Mouse (Mus musculus) liver, embryonic 16.5 days (tissue): ENCODE results near the gene Gm10272. TPM values are rescaled to one million over a fixed set of nuclear protein-coding genes. Genes with fewer than 3 reads are reported as not detected.
A peak's percentile ranks its signal among the peaks of the same experiment; 100 is the strongest.

Source experiments
- ATAC-seq: fragments of 200-750 bp; cut with Nextera tagmentation; 2 replicates; pipeline ENCODE4 v1.8.0; 2017; ENCODE audit warnings: low read depth, mild to moderate bottlenecking, moderate number of reproducible peaks, moderate library complexity
- H3K27ac ChIP-seq: fragments of 300-500 bp; sonication (generic); 2 replicates; pipeline ENCODE4 v1.5.1; 2014; ENCODE audit warnings: mild to moderate bottlenecking, low read length
- H3K27me3 ChIP-seq: fragments of 300-500 bp; sonication (generic); 2 replicates; pipeline ENCODE4 v1.6.1; 2014; ENCODE audit warnings: low read depth, low read length, mixed read lengths; ENCODE audit not compliant: control insufficient read depth, insufficient read depth
- H3K36me3 ChIP-seq: fragments of 300-500 bp; sonication (generic); 2 replicates; pipeline ENCODE4 v1.6.1; 2014; ENCODE audit warnings: mild to moderate bottlenecking; ENCODE audit not compliant: control insufficient read depth, insufficient read depth
- H3K4me1 ChIP-seq: fragments of 300-500 bp; sonication (generic); 2 replicates; pipeline ENCODE4 v1.6.1; 2014; ENCODE audit warnings: low read depth, low read length, mixed read lengths; ENCODE audit not compliant: control insufficient read depth
- H3K4me2 ChIP-seq: fragments of 300-500 bp; sonication (generic); 2 replicates; pipeline ENCODE4 v1.6.1; 2014; ENCODE audit warnings: low read depth, low read length, mixed read lengths
- H3K4me3 ChIP-seq: fragments of 300-500 bp; sonication (generic); 2 replicates; pipeline ENCODE4 v1.5.1; 2014; ENCODE audit warnings: low read depth, mild to moderate bottlenecking, low read length
- H3K9ac ChIP-seq: fragments of 300-500 bp; sonication (generic); 2 replicates; pipeline ENCODE4 v1.6.1; 2014; ENCODE audit warnings: low read depth, low read length
- H3K9me3 ChIP-seq: fragments of 300-500 bp; sonication (generic); replicated peaks from 2 replicates; pipeline ENCODE4 v1.6.1; 2016; ENCODE audit warnings: low read length; ENCODE audit not compliant: control insufficient read depth
- WGBS: fragments of 180-500 bp; shearing (Covaris S2); extraction: QIAGEN DNeasy Blood & Tissue Kit; methylation state at CpG from one replicate; pipeline ENCODE4 v1.1.7; 2014; ENCODE audit not compliant: insufficient replicate concordance; 5-methylcytosine and 5-hydroxymethylcytosine counted together
- polyA plus RNA-seq: library from polyadenylated mRNA; unstranded; fragments of >200 nt; fragmentation: Nextera tagmentation; extraction: Ambion mirVana; gene quantifications from 2 replicates; pipeline ENCODE4 v1.2.1, GENCODE M21; 2015

Gm10272 gene
- not detected in 2 replicates for polyA plus RNA-seq

- no peak within 1 kb of the TSS for H3K27ac ChIP-seq
- H3K9me3 ChIP-seq: no peaks in the 10 kb centered on the region
- H3K9ac ChIP-seq: no peak within 1 kb of the TSS
- no peak within 1 kb of the TSS for H3K4me3 ChIP-seq
- no peak within 1 kb of the TSS for H3K4me2 ChIP-seq
- no peaks in the 10 kb centered on the region for H3K36me3 ChIP-seq
- H3K4me1 ChIP-seq: no peaks in the 10 kb centered on the region
- ATAC-seq: no peak
- no peaks in the 10 kb centered on the region for H3K27me3 ChIP-seq
- WGBS: 66% methylated on average over 1 of the region's 1 CpGs
These were observed at the start of gene Gm10272 for GRCm38 (mm10) chr10:77706326-77706725. Gene Gm10272, plus strand, starts transcription at chr10:77706626.

- Histone ChIP-seq H3K4me2 (no peak overlapping the region), H3K9me3 (no peaks in the 10 kb centered on the region), H3K27me3 (no peaks in the 10 kb centered on the region), H3K36me3 (no peaks in the 10 kb centered on the region), H3K4me1 (no peaks in the 10 kb centered on the region), H3K4me3 (no peak overlapping the region), H3K9ac (no peak overlapping the region), H3K27ac (no peak overlapping the region)
- ATAC-seq: no peak
- WGBS: 40% methylated on average over 15 of the region's 15 CpGs
These were observed 48.0 kb upstream of the Gm10272 start for GRCm38 (mm10) chr10:77658286-77658994.

- Histone ChIP-seq H3K36me3 (no peaks in the 10 kb centered on the region), H3K27ac (no peak overlapping the region), H3K27me3 (no peaks in the 10 kb centered on the region), H3K4me2 (no peak overlapping the region), H3K9ac (no peak overlapping the region), H3K9me3 (no peaks in the 10 kb centered on the region), H3K4me1 (no peaks in the 10 kb centered on the region), H3K4me3 (no peak overlapping the region)
- WGBS: 39% methylated on average over 43 of the region's 43 CpGs
- no peak for ATAC-seq
These were observed 42.3 kb upstream of the Gm10272 start for GRCm38 (mm10) chr10:77663949-77664665.

- Histone ChIP-seq H3K36me3 (no peaks in the 10 kb centered on the region), H3K9me3 (no peaks in the 10 kb centered on the region), H3K27me3 (no peaks in the 10 kb centered on the region), H3K9ac (no peak overlapping the region), H3K4me1 (peaks cover 3% of the 10 kb centered on the region; the same call in 1 of the 2 replicates), H3K4me3 (no peak overlapping the region), H3K4me2 (no peak overlapping the region), H3K27ac (no peak overlapping the region)
- no peak for ATAC-seq
- 64% methylated on average over 8 of the region's 8 CpGs for WGBS
These were observed 40.1 kb upstream of the Gm10272 start for GRCm38 (mm10) chr10:77666342-77666741.

- H3K27me3 ChIP-seq: no peaks in the 10 kb centered on the region
- no peaks in the 10 kb centered on the region for H3K36me3 ChIP-seq
- 57% methylated on average over 4 of the region's 4 CpGs for WGBS
- no peak overlapping the region for H3K9ac ChIP-seq
- ATAC-seq: no peak
- no peaks in the 10 kb centered on the region for H3K9me3 ChIP-seq
- H3K4me2 ChIP-seq: no peak overlapping the region
- no peak overlapping the region for H3K27ac ChIP-seq
- no peak overlapping the region for H3K4me3 ChIP-seq
- H3K4me1 ChIP-seq: peaks cover 3% of the 10 kb centered on the region; the same call in 1 of the 2 replicates
These were observed 39.0 kb upstream of the Gm10272 start for GRCm38 (mm10) chr10:77667402-77667801.

GRCm38 (mm10) chr10:77670710-77671109, 35.7 kb upstream of the Gm10272 start:
- H3K4me3 ChIP-seq: no peak overlapping the region
- H3K4me2 ChIP-seq: no peak overlapping the region
- H3K9ac ChIP-seq: no peak overlapping the region
- H3K36me3 ChIP-seq: no peaks in the 10 kb centered on the region
- H3K4me1 ChIP-seq: peaks cover 3% of the 10 kb centered on the region; the same call in 1 of the 2 replicates
- peaks cover 2% of the 10 kb centered on the region for H3K27me3 ChIP-seq
- H3K27ac ChIP-seq: no peak overlapping the region
- ATAC-seq: no peak
- 72% methylated on average over 4 of the region's 4 CpGs for WGBS
- H3K9me3 ChIP-seq: no peaks in the 10 kb centered on the region

GRCm38 (mm10) chr10:77671519-77671918, 34.9 kb upstream of the Gm10272 start:
- ATAC-seq: peak; percentile 86
- Histone ChIP-seq H3K27me3 (peaks cover 9% of the 10 kb centered on the region), H3K4me2 (no peak overlapping the region), H3K4me3 (no peak overlapping the region), H3K36me3 (no peaks in the 10 kb centered on the region), H3K9ac (no peak overlapping the region), H3K27ac (no peak overlapping the region), H3K9me3 (no peaks in the 10 kb centered on the region), H3K4me1 (peaks cover 3% of the 10 kb centered on the region; the same call in 1 of the 2 replicates)
- WGBS: 6% methylated on average over 4 of the region's 4 CpGs

DNA sequence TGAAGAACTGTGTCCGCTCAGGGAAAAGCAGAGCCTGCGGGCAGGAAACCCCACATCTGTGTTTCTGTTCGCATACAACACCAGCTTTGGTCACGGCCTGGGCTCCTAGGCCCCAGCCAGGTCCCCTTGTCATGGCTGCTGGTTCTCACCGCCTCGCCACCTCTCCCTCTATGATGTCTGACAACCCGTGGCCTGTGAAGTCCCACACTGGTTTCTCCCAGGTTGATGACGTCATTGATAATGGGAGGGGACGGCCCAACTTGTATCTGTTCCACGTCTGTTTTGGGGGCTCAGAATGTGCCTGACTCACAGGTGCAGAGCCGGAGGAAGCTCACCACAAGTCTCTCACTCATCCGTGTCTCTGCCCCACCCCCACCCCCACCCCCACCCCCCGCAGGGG, 32.7 kb upstream of the Gm10272 start:
- WGBS: 54% methylated on average over 13 of the region's 13 CpGs
- ATAC-seq: no peak
- Histone ChIP-seq H3K36me3 (no peaks in the 10 kb centered on the region), H3K9ac (no peak overlapping the region), H3K4me3 (no peak overlapping the region), H3K27ac (no peak overlapping the region), H3K4me1 (peaks cover 3% of the 10 kb centered on the region; the same call in 1 of the 2 replicates), H3K4me2 (no peak overlapping the region), H3K27me3 (peaks cover 31% of the 10 kb centered on the region), H3K9me3 (no peaks in the 10 kb centered on the region)

DNA sequence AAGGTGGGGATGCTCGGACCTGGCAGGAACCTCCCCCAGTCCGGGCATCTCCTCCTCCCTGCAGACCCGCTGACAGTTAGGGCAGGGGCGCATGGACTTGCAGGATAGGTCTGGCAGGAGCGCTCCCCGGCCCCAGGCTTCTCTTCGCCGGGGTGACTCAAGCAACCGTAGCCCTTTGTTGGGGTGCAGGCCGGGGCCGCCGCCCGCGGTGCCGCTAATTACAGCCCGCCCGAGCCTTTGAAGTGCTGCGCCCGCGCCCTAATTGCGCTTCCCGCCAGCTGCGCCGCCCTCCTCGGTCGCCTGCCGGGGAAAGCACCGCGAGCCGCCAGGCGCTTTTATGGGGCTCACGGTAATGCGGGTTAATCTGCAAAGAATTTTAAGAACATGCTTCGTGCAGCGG, 28.9 kb upstream of the Gm10272 start:
- Histone ChIP-seq H3K27ac (no peak overlapping the region), H3K4me3 (no peak overlapping the region), H3K4me2 (no peak overlapping the region), H3K9me3 (no peaks in the 10 kb centered on the region), H3K4me1 (no peaks in the 10 kb centered on the region), H3K36me3 (no peaks in the 10 kb centered on the region), H3K27me3 (peaks cover 42% of the 10 kb centered on the region), H3K9ac (no peak overlapping the region)
- no peak for ATAC-seq
- WGBS: 2% methylated on average over 35 of the region's 35 CpGs
